In the genomic region with DNA sequence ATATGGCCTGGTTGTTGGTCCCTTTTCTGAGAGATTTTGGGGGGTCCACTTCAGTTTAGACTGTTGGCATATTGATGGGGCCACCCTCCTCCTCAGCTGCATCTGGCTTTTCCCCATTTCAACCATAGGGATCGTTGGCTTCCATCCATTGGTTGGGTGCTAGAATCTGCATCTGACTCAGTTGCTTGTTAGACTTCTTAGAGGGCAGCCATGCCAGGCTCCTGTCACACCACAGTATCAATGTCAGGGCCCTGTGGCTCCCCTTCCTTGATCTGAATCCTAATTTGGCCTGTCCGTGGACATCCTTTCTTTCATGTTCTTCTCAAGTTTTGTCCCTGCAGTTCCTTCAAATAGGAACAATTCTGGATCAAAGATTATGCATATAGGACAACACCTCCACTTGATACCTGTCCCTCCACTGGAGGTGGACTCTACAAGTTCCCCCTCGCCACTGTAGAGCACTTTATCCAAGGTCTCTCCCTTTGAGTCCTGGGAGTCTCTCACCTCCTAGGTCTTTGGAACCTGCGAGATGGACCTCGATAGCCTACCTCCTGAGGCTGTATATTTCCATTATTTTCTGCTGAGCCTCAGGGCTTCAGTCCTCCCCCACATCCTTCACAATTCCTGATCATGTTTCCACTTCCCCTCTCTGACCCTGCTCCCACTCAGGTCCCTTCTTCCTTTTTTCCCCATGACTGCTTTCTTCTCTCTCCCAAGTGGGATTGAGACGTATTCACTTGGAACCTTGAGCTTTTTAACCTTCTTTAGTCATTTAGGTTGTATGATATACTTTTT, we compare ENCODE assay signal across 23 mouse cellular contexts. TPM values are rescaled to one million over a fixed set of nuclear protein-coding genes. Genes with fewer than 3 reads are reported as not detected.
A peak's percentile ranks its signal among the peaks of the same experiment; 100 is the strongest.
DNase-seq lines count a peak whose midpoint lies in the region; ATAC-seq lines count a peak whose summit lies in the region.
"Had no signal": no experiment of that assay in that cellular context is flagged by ENCODE, and none has a peak within 500 bp of the region (broad histone marks: within the 10 kb centered on the region; RNA-seq: fewer than 3 reads in every experiment).

No protein-coding gene starts in this region.

- H3K4me2 ChIP-seq in embryonic facial prominence, embryonic 13.5 days, result no peak overlapping the region
- H3K4me2 ChIP-seq in hindbrain, embryonic 11.5 days (replicated peaks; ENCODE audit: low read depth, low read length), result no peak overlapping the region
- no peak overlapping the region for H3K4me2 ChIP-seq in hindbrain, embryonic 16.5 days (ENCODE audit: low read length)
- H3K4me2 ChIP-seq in midbrain, embryonic 11.5 days, result no peak overlapping the region
- H3K4me2 ChIP-seq: forebrain, embryonic 15.5 days; heart, embryonic 15.5 days; hindbrain, embryonic 15.5 days had no signal

- H3K27me3 ChIP-seq in embryonic facial prominence, embryonic 13.5 days, result no peaks in the 10 kb centered on the region
- H3K27me3 ChIP-seq in embryonic facial prominence, embryonic 10.5 days (replicated peaks; ENCODE audit: low read depth, poor library complexity, severe bottlenecking), result no peaks in the 10 kb centered on the region
- H3K27me3 ChIP-seq in hindbrain, embryonic 11.5 days (ENCODE audit: control insufficient read depth, insufficient read depth, low read length), result no peaks in the 10 kb centered on the region
- H3K27me3 ChIP-seq in hindbrain, embryonic 16.5 days (replicated peaks; ENCODE audit: control insufficient read depth, insufficient read depth, low read length), result no peaks in the 10 kb centered on the region
- no peaks in the 10 kb centered on the region for H3K27me3 ChIP-seq in midbrain, embryonic 11.5 days (ENCODE audit: control insufficient read depth, insufficient read depth, low read length)
- no peaks in the 10 kb centered on the region for H3K27me3 ChIP-seq in midbrain, embryonic 10.5 days (ENCODE audit: low read depth, poor library complexity, severe bottlenecking)
- H3K27me3 ChIP-seq: forebrain, embryonic 15.5 days; heart, embryonic 15.5 days; hindbrain, embryonic 15.5 days had no signal

- H3K36me3 ChIP-seq in embryonic facial prominence, embryonic 13.5 days, result no peaks in the 10 kb centered on the region
- H3K36me3 ChIP-seq in embryonic facial prominence, embryonic 10.5 days (replicated peaks), result no peaks in the 10 kb centered on the region
- no peaks in the 10 kb centered on the region for H3K36me3 ChIP-seq in hindbrain, embryonic 11.5 days (ENCODE audit: control insufficient read depth, insufficient read depth, low read length)
- H3K36me3 ChIP-seq in hindbrain, embryonic 16.5 days (ENCODE audit: control insufficient read depth, insufficient read depth, low read length), result no peaks in the 10 kb centered on the region
- H3K36me3 ChIP-seq in midbrain, embryonic 11.5 days (ENCODE audit: control insufficient read depth, insufficient read depth, low read length), result no peaks in the 10 kb centered on the region
- no peaks in the 10 kb centered on the region for H3K36me3 ChIP-seq in midbrain, embryonic 10.5 days
- H3K36me3 ChIP-seq: forebrain, embryonic 15.5 days; G1E; heart, embryonic 15.5 days; hindbrain, embryonic 10.5 days; hindbrain, embryonic 15.5 days had no signal

- no peak overlapping the region for H3K27ac ChIP-seq in embryonic facial prominence, embryonic 13.5 days
- no peak overlapping the region for H3K27ac ChIP-seq in embryonic facial prominence, embryonic 10.5 days (replicated peaks)
- no peak overlapping the region for H3K27ac ChIP-seq in hindbrain, embryonic 11.5 days (ENCODE audit: low read depth, low read length)
- no peak overlapping the region for H3K27ac ChIP-seq in hindbrain, embryonic 16.5 days (ENCODE audit: low read depth, low read length)
- H3K27ac ChIP-seq in midbrain, embryonic 11.5 days (ENCODE audit: low read depth, low read length), result no peak overlapping the region
- no peak overlapping the region for H3K27ac ChIP-seq in midbrain, embryonic 10.5 days (replicated peaks)
- H3K27ac ChIP-seq: forebrain, embryonic 15.5 days; heart, adult 2 months; heart, embryonic 15.5 days; hindbrain, embryonic 10.5 days; hindbrain, embryonic 15.5 days had no signal

- H3K4me1 ChIP-seq in embryonic facial prominence, embryonic 13.5 days, result no peaks in the 10 kb centered on the region
- H3K4me1 ChIP-seq in embryonic facial prominence, embryonic 10.5 days, result no peaks in the 10 kb centered on the region
- H3K4me1 ChIP-seq in hindbrain, embryonic 11.5 days (replicated peaks; ENCODE audit: control insufficient read depth, insufficient read depth, low read length), result no peaks in the 10 kb centered on the region
- no peaks in the 10 kb centered on the region for H3K4me1 ChIP-seq in hindbrain, embryonic 16.5 days (ENCODE audit: control insufficient read depth, insufficient read depth, low read depth, low read length)
- H3K4me1 ChIP-seq in midbrain, embryonic 11.5 days (ENCODE audit: control insufficient read depth, insufficient read depth, low read length), result no peaks in the 10 kb centered on the region
- H3K4me1 ChIP-seq in midbrain, embryonic 10.5 days, result no peaks in the 10 kb centered on the region
- H3K4me1 ChIP-seq: forebrain, embryonic 15.5 days; heart, embryonic 15.5 days; hindbrain, embryonic 10.5 days; hindbrain, embryonic 15.5 days had no signal

- ATAC-seq in embryonic facial prominence, embryonic 13.5 days (ENCODE audit: insufficient number of reproducible peaks, insufficient read depth, low FRiP score, low TSS enrichment, low read depth), result 0 out of 2 replicates have a peak, but pooled peaks have one; percentile 48
- peak; percentile 51 for ATAC-seq in hindbrain, embryonic 11.5 days (ENCODE audit: low FRiP score)
- no peak for ATAC-seq in hindbrain, embryonic 16.5 days
- ATAC-seq in midbrain, embryonic 11.5 days (ENCODE audit: low FRiP score), result 0 out of 2 replicates have a peak, but pooled peaks have one; percentile 40
- ATAC-seq: CD4-positive, CD25-positive, alpha-beta regulatory T cell, adult 4 months; forebrain, embryonic 15.5 days; inflammation-experienced regulatory T-cells, adult 6 months had no signal

- no peak overlapping the region for H3K4me3 ChIP-seq in embryonic facial prominence, embryonic 13.5 days
- no peak overlapping the region for H3K4me3 ChIP-seq in embryonic facial prominence, embryonic 10.5 days
- no peak overlapping the region for H3K4me3 ChIP-seq in hindbrain, embryonic 11.5 days (ENCODE audit: low read depth, low read length)
- H3K4me3 ChIP-seq in hindbrain, embryonic 16.5 days (ENCODE audit: low read length), result no peak overlapping the region
- H3K4me3 ChIP-seq in midbrain, embryonic 11.5 days (ENCODE audit: low read depth, low read length), result no peak overlapping the region
- no peak overlapping the region for H3K4me3 ChIP-seq in midbrain, embryonic 10.5 days
- H3K4me3 ChIP-seq: forebrain, embryonic 15.5 days; heart, adult 2 months; heart, embryonic 15.5 days; hindbrain, embryonic 10.5 days; hindbrain, embryonic 15.5 days had no signal

- H3K9me3 ChIP-seq in embryonic facial prominence, embryonic 13.5 days, result peaks cover 15% of the 10 kb centered on the region
- peaks cover 21% of the 10 kb centered on the region for H3K9me3 ChIP-seq in embryonic facial prominence, embryonic 10.5 days
- no peaks in the 10 kb centered on the region for H3K9me3 ChIP-seq in hindbrain, embryonic 11.5 days (ENCODE audit: control insufficient read depth, low read length)
- H3K9me3 ChIP-seq in hindbrain, embryonic 16.5 days (ENCODE audit: control insufficient read depth, low read length), result peaks cover 10% of the 10 kb centered on the region; the same call in 1 of the 2 replicates
- H3K9me3 ChIP-seq in midbrain, embryonic 11.5 days (ENCODE audit: control insufficient read depth, low read length), result no peaks in the 10 kb centered on the region; the same call in 1 of the 2 replicates
- H3K9me3 ChIP-seq in midbrain, embryonic 10.5 days (replicated peaks), result peaks cover 17% of the 10 kb centered on the region
- H3K9me3 ChIP-seq: heart, embryonic 15.5 days had no signal

- H3K9ac ChIP-seq in embryonic facial prominence, embryonic 13.5 days, result no peak overlapping the region
- H3K9ac ChIP-seq in hindbrain, embryonic 11.5 days (ENCODE audit: low read depth, low read length), result no peak overlapping the region
- no peak overlapping the region for H3K9ac ChIP-seq in hindbrain, embryonic 16.5 days (ENCODE audit: low read depth, low read length)
- no peak overlapping the region for H3K9ac ChIP-seq in midbrain, embryonic 11.5 days (ENCODE audit: low read length)
- H3K9ac ChIP-seq: forebrain, embryonic 15.5 days; heart, embryonic 15.5 days; hindbrain, embryonic 15.5 days had no signal

- DNase-seq in embryonic facial prominence, embryonic 10.5 days (ENCODE audit: low spot score), result no peak
- no peak for DNase-seq in hindbrain, embryonic 11.5 days (ENCODE audit: low spot score)
- peak; percentile 65 for DNase-seq in midbrain, embryonic 11.5 days (ENCODE audit: low spot score, missing footprints)
- DNase-seq in midbrain, embryonic 10.5 days (ENCODE audit: low spot score), result no peak
- DNase-seq in thymus, postnatal 4 days, result no peak
- DNase-seq: adrenal gland, adult 8-10 months; adrenal gland, postnatal 36 days; B cell, adult 2 months; cerebellum, adult 2 months; cerebellum, postnatal 10 days; gastrocnemius, postnatal 36 days; heart, postnatal 14 days had no signal

- WGBS in embryonic facial prominence, embryonic 13.5 days, result 68% methylated on average over 6 of the region's 6 CpGs
- WGBS in embryonic facial prominence, embryonic 10.5 days, result 73% methylated on average over 6 of the region's 6 CpGs
- WGBS in hindbrain, embryonic 11.5 days, result 68% methylated on average over 6 of the region's 6 CpGs
- WGBS in hindbrain, embryonic 16.5 days, result 71% methylated on average over 6 of the region's 6 CpGs
- WGBS in midbrain, embryonic 11.5 days, result 74% methylated on average over 6 of the region's 6 CpGs
- WGBS in midbrain, embryonic 10.5 days, result 74% methylated on average over 6 of the region's 6 CpGs

RNA-seq across cellular contexts. Expression of gene Zfp985, which starts 12.5 kb away (rescaled TPM):
- 0.07 and 0.10 TPM in 2 replicates for polyA plus RNA-seq in embryonic facial prominence, embryonic 13.5 days (2015; fragmentation: Nextera tagmentation; extraction: Ambion mirVana)
- 0.17 and 0.18 TPM in 2 replicates for polyA plus RNA-seq in embryonic facial prominence, embryonic 10.5 days (2016; fragmentation: Nextera tagmentation; extraction: Ambion mirVana)
- polyA plus RNA-seq in hindbrain, embryonic 11.5 days (2014; fragmentation: Nextera tagmentation; extraction: Ambion mirVana), result 0.17 TPM in 1 of 2 replicates, not detected in the other
- 0.12 and 0.21 TPM in 2 replicates for polyA plus RNA-seq in hindbrain, embryonic 16.5 days (2015; fragmentation: Nextera tagmentation; extraction: Ambion mirVana)
- 0.11 and 0.12 TPM in 2 replicates for polyA plus RNA-seq in midbrain, embryonic 11.5 days (2014; fragmentation: Nextera tagmentation; extraction: Ambion mirVana)
- polyA plus RNA-seq in midbrain, embryonic 10.5 days (2016; fragmentation: Nextera tagmentation; extraction: Ambion mirVana), result 0.06 and 0.23 TPM in 2 replicates
- polyA plus RNA-seq: forebrain, embryonic 11.5 days had no signal

RNA-seq across cellular contexts. Expression of gene Gm16503, which starts 25.6 kb away (rescaled TPM):
- 0.45 and 0.96 TPM in 2 replicates for polyA plus RNA-seq in embryonic facial prominence, embryonic 13.5 days (2015; fragmentation: Nextera tagmentation; extraction: Ambion mirVana)
- polyA plus RNA-seq in embryonic facial prominence, embryonic 10.5 days (2016; fragmentation: Nextera tagmentation; extraction: Ambion mirVana), result 0.20 and 0.39 TPM in 2 replicates
- polyA plus RNA-seq in hindbrain, embryonic 11.5 days (2014; fragmentation: Nextera tagmentation; extraction: Ambion mirVana), result 0.22 and 0.34 TPM in 2 replicates
- 0.52 and 1.0 TPM in 2 replicates for polyA plus RNA-seq in hindbrain, embryonic 16.5 days (2015; fragmentation: Nextera tagmentation; extraction: Ambion mirVana)
- polyA plus RNA-seq in midbrain, embryonic 11.5 days (2014; fragmentation: Nextera tagmentation; extraction: Ambion mirVana), result 0.15 and 0.29 TPM in 2 replicates
- 0.46 and 0.47 TPM in 2 replicates for polyA plus RNA-seq in midbrain, embryonic 10.5 days (2016; fragmentation: Nextera tagmentation; extraction: Ambion mirVana)
- polyA plus RNA-seq: G1E; heart, adult 2 months had no signal
